Mouse (Mus musculus): Measurements from ENCODE around the gene Car9. TPM values are rescaled to one million over a fixed set of nuclear protein-coding genes. Genes with fewer than 3 reads are reported as not detected.

Car9 gene
- polyA plus RNA-seq (2015; fragmentation: Nextera tagmentation; extraction: Ambion mirVana), result 0.23 and 0.47 TPM in 2 replicates

DNA sequence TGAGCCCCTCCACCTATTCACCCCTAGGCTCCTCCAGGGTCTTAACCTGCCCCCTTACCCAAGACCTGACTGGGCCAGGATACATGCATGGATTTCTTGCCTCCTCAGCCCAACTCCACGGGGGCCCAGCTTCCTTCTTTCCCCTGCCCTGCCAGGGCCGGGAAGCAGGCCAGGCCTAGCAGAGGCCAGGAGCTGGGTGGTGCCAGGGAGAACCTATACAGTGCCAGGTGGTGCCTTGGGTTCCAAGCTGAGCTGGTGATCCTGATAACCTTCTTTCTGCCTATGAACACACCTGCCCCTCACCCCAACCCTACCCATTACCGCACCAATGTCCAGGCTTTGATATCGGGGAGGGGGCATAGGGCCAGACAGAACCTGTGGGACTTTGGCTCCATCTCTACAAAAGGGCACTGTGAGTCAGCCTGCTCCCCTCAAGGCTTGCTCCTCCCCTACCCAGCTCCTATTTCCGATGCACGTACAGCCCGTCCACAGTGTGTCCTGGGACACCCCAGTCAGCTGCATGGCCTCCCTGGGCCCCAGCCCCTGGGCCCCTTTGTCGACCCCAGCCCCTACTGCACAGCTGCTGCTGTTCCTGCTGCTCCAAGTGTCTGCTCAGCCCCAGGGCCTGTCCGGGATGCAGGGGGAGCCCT, at the start of gene Car9:
Gene Car9 (plus strand): TSS at position 431 of the 650 bp plus-strand sequence.
- WGBS, result 58% methylated on average over 9 of the region's 9 CpGs
- Histone ChIP-seq H3K4me1 (ENCODE audit: control insufficient read depth, insufficient read depth, low read depth, low read length) (peaks cover 13% of the 10 kb centered on the region), H3K9me3 (ENCODE audit: control insufficient read depth, low read length) (no peaks in the 10 kb centered on the region), H3K9ac (ENCODE audit: low read depth, low read length) (no peak within 1 kb of the TSS), H3K27me3 (replicated peaks; ENCODE audit: control insufficient read depth, insufficient read depth, low read length) (peaks cover 7% of the 10 kb centered on the region), H3K4me2 (ENCODE audit: low read length) (no peak within 1 kb of the TSS), H3K4me3 (ENCODE audit: low read length) (no peak within 1 kb of the TSS), H3K27ac (ENCODE audit: low read depth, low read length) (no peak within 1 kb of the TSS), H3K36me3 (ENCODE audit: control insufficient read depth, insufficient read depth, low read length) (no peaks in the 10 kb centered on the region)
- ATAC-seq, result peak; percentile 40

- peaks cover 11% of the 10 kb centered on the region for H3K4me1 ChIP-seq (ENCODE audit: control insufficient read depth, insufficient read depth, low read depth, low read length)
- H3K27me3 ChIP-seq (replicated peaks; ENCODE audit: control insufficient read depth, insufficient read depth, low read length), result peaks cover 3% of the 10 kb centered on the region; the same call in 1 of the 2 replicates
- H3K36me3 ChIP-seq (ENCODE audit: control insufficient read depth, insufficient read depth, low read length), result no peaks in the 10 kb centered on the region
- no peak overlapping the region for H3K9ac ChIP-seq (ENCODE audit: low read depth, low read length)
- no peak overlapping the region for H3K4me3 ChIP-seq (ENCODE audit: low read length)
- H3K4me2 ChIP-seq (ENCODE audit: low read length), result no peak overlapping the region
- whole genome bisulfite sequencing, result 16% methylated on average over 8 of the region's 8 CpGs
- H3K27ac ChIP-seq (ENCODE audit: low read depth, low read length), result no peak overlapping the region
- ATAC-seq, result no peak
- no peaks in the 10 kb centered on the region for H3K9me3 ChIP-seq (ENCODE audit: control insufficient read depth, low read length)
Observed at GRCm38 (mm10) chr4:43457124-43457523, 49.6 kb upstream of the Car9 start.

GRCm38 (mm10) chr4:43463102-43463501, 43.7 kb upstream of the Car9 start:
- no peak overlapping the region for H3K4me2 ChIP-seq (ENCODE audit: low read length)
- H3K4me3 ChIP-seq (ENCODE audit: low read length), result no peak overlapping the region
- H3K9me3 ChIP-seq (ENCODE audit: control insufficient read depth, low read length), result no peaks in the 10 kb centered on the region
- H3K4me1 ChIP-seq (ENCODE audit: control insufficient read depth, insufficient read depth, low read depth, low read length), result no peaks in the 10 kb centered on the region
- no peaks in the 10 kb centered on the region for H3K27me3 ChIP-seq (replicated peaks; ENCODE audit: control insufficient read depth, insufficient read depth, low read length)
- 88% methylated on average over 5 of the region's 5 CpGs for WGBS
- no peaks in the 10 kb centered on the region for H3K36me3 ChIP-seq (ENCODE audit: control insufficient read depth, insufficient read depth, low read length)
- H3K27ac ChIP-seq (ENCODE audit: low read depth, low read length), result no peak overlapping the region
- H3K9ac ChIP-seq (ENCODE audit: low read depth, low read length), result no peak overlapping the region
- no peak for ATAC-seq

GRCm38 (mm10) chr4:43465935-43466334, 40.8 kb upstream of the Car9 start:
- Histone ChIP-seq H3K27me3 (replicated peaks; ENCODE audit: control insufficient read depth, insufficient read depth, low read length) (no peaks in the 10 kb centered on the region), H3K27ac (ENCODE audit: low read depth, low read length) (no peak overlapping the region), H3K36me3 (ENCODE audit: control insufficient read depth, insufficient read depth, low read length) (no peaks in the 10 kb centered on the region), H3K9me3 (ENCODE audit: control insufficient read depth, low read length) (no peaks in the 10 kb centered on the region), H3K4me2 (ENCODE audit: low read length) (no peak overlapping the region), H3K9ac (ENCODE audit: low read depth, low read length) (no peak overlapping the region), H3K4me1 (ENCODE audit: control insufficient read depth, insufficient read depth, low read depth, low read length) (no peaks in the 10 kb centered on the region), H3K4me3 (ENCODE audit: low read length) (no peak overlapping the region)
- ATAC-seq, result no peak
- WGBS, result 86% methylated on average over 6 of the region's 6 CpGs

- H3K27ac ChIP-seq (ENCODE audit: low read depth, low read length), result no peak overlapping the region
- no peaks in the 10 kb centered on the region for H3K27me3 ChIP-seq (replicated peaks; ENCODE audit: control insufficient read depth, insufficient read depth, low read length)
- H3K9ac ChIP-seq (ENCODE audit: low read depth, low read length), result no peak overlapping the region
- no peaks in the 10 kb centered on the region for H3K4me1 ChIP-seq (ENCODE audit: control insufficient read depth, insufficient read depth, low read depth, low read length)
- H3K9me3 ChIP-seq (ENCODE audit: control insufficient read depth, low read length), result no peaks in the 10 kb centered on the region
- no peak for ATAC-seq
- H3K4me2 ChIP-seq (ENCODE audit: low read length), result no peak overlapping the region
- no peaks in the 10 kb centered on the region for H3K36me3 ChIP-seq (ENCODE audit: control insufficient read depth, insufficient read depth, low read length)
- 91% methylated on average over 7 of the region's 7 CpGs for WGBS
- H3K4me3 ChIP-seq (ENCODE audit: low read length), result no peak overlapping the region
Observed at GRCm38 (mm10) chr4:43466872-43467271, 39.9 kb upstream of the Car9 start.

DNA sequence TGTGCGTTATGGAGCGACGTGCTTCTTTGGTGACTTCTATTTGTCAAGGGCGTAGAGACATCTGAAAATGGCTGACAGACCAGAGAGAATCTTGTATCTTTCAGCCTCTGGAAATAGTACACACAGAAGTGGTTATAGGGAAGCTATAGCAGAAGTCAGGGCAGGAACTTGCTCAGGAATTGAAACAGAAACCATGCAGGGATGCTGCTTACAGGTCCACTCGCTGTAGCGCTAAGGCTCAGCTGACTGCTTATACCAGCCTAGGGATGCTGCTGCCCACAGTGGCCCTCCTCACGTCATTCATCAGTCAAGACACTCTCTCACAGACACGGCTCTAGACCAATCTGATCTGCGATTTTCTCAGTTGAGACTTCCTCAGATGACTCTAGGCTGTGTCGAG, 36.5 kb upstream of the Car9 start:
- no peaks in the 10 kb centered on the region for H3K9me3 ChIP-seq (ENCODE audit: control insufficient read depth, low read length)
- H3K27me3 ChIP-seq (replicated peaks; ENCODE audit: control insufficient read depth, insufficient read depth, low read length), result no peaks in the 10 kb centered on the region
- H3K36me3 ChIP-seq (ENCODE audit: control insufficient read depth, insufficient read depth, low read length), result no peaks in the 10 kb centered on the region
- no peak overlapping the region for H3K4me3 ChIP-seq (ENCODE audit: low read length)
- ATAC-seq, result no peak
- no peaks in the 10 kb centered on the region for H3K4me1 ChIP-seq (ENCODE audit: control insufficient read depth, insufficient read depth, low read depth, low read length)
- 93% methylated on average over 10 of the region's 10 CpGs for WGBS
- H3K27ac ChIP-seq (ENCODE audit: low read depth, low read length), result no peak overlapping the region
- H3K9ac ChIP-seq (ENCODE audit: low read depth, low read length), result no peak overlapping the region
- H3K4me2 ChIP-seq (ENCODE audit: low read length), result no peak overlapping the region

GRCm38 (mm10) chr4:43473636-43474035, 33.1 kb upstream of the Car9 start:
- H3K9me3 ChIP-seq (ENCODE audit: control insufficient read depth, low read length), result no peaks in the 10 kb centered on the region
- H3K4me1 ChIP-seq (ENCODE audit: control insufficient read depth, insufficient read depth, low read depth, low read length), result peaks cover 3% of the 10 kb centered on the region
- WGBS, result 77% methylated on average over 1 of the region's 1 CpGs
- H3K4me2 ChIP-seq (ENCODE audit: low read length), result no peak overlapping the region
- no peaks in the 10 kb centered on the region for H3K27me3 ChIP-seq (replicated peaks; ENCODE audit: control insufficient read depth, insufficient read depth, low read length)
- H3K4me3 ChIP-seq (ENCODE audit: low read length), result no peak overlapping the region
- ATAC-seq, result no peak
- no peak overlapping the region for H3K9ac ChIP-seq (ENCODE audit: low read depth, low read length)
- H3K36me3 ChIP-seq (ENCODE audit: control insufficient read depth, insufficient read depth, low read length), result no peaks in the 10 kb centered on the region
- no peak overlapping the region for H3K27ac ChIP-seq (ENCODE audit: low read depth, low read length)

DNA sequence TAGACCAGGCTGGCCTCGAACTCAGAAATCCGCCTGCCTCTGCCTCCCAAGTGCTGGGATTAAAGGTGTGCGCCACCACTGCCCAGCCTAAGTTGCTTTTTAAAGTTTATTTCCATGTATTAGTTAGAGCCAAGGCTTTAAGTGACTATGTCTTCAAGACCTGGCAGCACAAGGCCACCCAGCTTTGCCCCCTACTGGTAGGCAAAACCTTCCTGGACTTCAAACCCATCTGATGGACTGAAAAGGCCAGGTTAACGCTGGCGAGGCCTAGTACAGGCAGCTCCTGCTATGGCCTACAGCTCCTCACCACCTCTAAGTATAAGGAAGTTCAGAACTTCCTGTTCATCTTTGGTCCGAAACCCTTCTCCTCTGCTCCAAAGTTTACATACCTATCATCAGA, 30.2 kb upstream of the Car9 start:
- Histone ChIP-seq H3K4me2 (ENCODE audit: low read length) (no peak overlapping the region), H3K4me1 (ENCODE audit: control insufficient read depth, insufficient read depth, low read depth, low read length) (peaks cover 3% of the 10 kb centered on the region), H3K36me3 (ENCODE audit: control insufficient read depth, insufficient read depth, low read length) (no peaks in the 10 kb centered on the region), H3K27me3 (replicated peaks; ENCODE audit: control insufficient read depth, insufficient read depth, low read length) (no peaks in the 10 kb centered on the region), H3K27ac (ENCODE audit: low read depth, low read length) (no peak overlapping the region), H3K4me3 (ENCODE audit: low read length) (no peak overlapping the region), H3K9ac (ENCODE audit: low read depth, low read length) (no peak overlapping the region), H3K9me3 (ENCODE audit: control insufficient read depth, low read length) (no peaks in the 10 kb centered on the region)
- ATAC-seq, result no peak
- WGBS, result 88% methylated on average over 6 of the region's 6 CpGs

- Histone ChIP-seq H3K27me3 (replicated peaks; ENCODE audit: control insufficient read depth, insufficient read depth, low read length) (no peaks in the 10 kb centered on the region), H3K9me3 (ENCODE audit: control insufficient read depth, low read length) (no peaks in the 10 kb centered on the region), H3K4me3 (ENCODE audit: low read length) (peak overlapping the region; percentile 41), H3K36me3 (ENCODE audit: control insufficient read depth, insufficient read depth, low read length) (no peaks in the 10 kb centered on the region), H3K27ac (ENCODE audit: low read depth, low read length) (no peak overlapping the region), H3K4me2 (ENCODE audit: low read length) (peak overlapping the region; percentile 63), H3K9ac (ENCODE audit: low read depth, low read length) (peak overlapping the region; percentile 59), H3K4me1 (ENCODE audit: control insufficient read depth, insufficient read depth, low read depth, low read length) (peaks cover 3% of the 10 kb centered on the region)
- ATAC-seq, result peak; percentile 97
- WGBS, result 19% methylated on average over 11 of the region's 11 CpGs
Observed at GRCm38 (mm10) chr4:43477857-43478533, 28.8 kb upstream of the Car9 start.
